Mouse (Mus musculus) heart, postnatal 0 days (tissue): ENCODE results near the gene Cyb561a3. TPM values are rescaled to one million over a fixed set of nuclear protein-coding genes. Genes with fewer than 3 reads are reported as not detected.
A peak's percentile ranks its signal among the peaks of the same experiment; 100 is the strongest.

Source experiments
- ATAC-seq: fragments of 200-750 bp; cut with Nextera tagmentation; 2 replicates; pipeline ENCODE4 v1.8.0; 2017; ENCODE audit warnings: low read depth, moderate number of reproducible peaks, moderate library complexity; ENCODE audit not compliant: insufficient read depth
- DNase-seq: peaks from one replicate; pipeline ENCODE4 v3.0.0-alpha.2; 2016; ENCODE audit warnings: low spot score
- H3K27ac ChIP-seq: fragments of 300-500 bp; sonication (generic); 2 replicates; pipeline ENCODE4 v1.5.1; 2014; ENCODE audit warnings: low read depth, mild to moderate bottlenecking
- H3K27me3 ChIP-seq: fragments of 300-500 bp; sonication (generic); 2 replicates; pipeline ENCODE4 v1.6.1; 2014; ENCODE audit warnings: low read length, mixed read lengths; ENCODE audit not compliant: control insufficient read depth, insufficient read depth
- H3K36me3 ChIP-seq: fragments of 300-500 bp; sonication (generic); replicated peaks from 2 replicates; pipeline ENCODE4 v1.6.1; 2014; ENCODE audit warnings: low read length, mixed read lengths; ENCODE audit not compliant: control insufficient read depth, insufficient read depth
- H3K4me1 ChIP-seq: fragments of 300-500 bp; sonication (generic); 2 replicates; pipeline ENCODE4 v1.6.1; 2014; ENCODE audit warnings: antibody characterized with exemption; ENCODE audit not compliant: control insufficient read depth, insufficient read depth
- H3K4me2 ChIP-seq: fragments of 300-500 bp; sonication (generic); 2 replicates; pipeline ENCODE4 v1.6.1; 2014; ENCODE audit warnings: low read depth, mild to moderate bottlenecking, low read length, moderate library complexity
- H3K4me3 ChIP-seq: fragments of 300-500 bp; sonication (generic); 2 replicates; pipeline ENCODE4 v1.5.1; 2014; ENCODE audit warnings: low read depth, low read length
- H3K9ac ChIP-seq: fragments of 300-500 bp; sonication (generic); replicated peaks from 2 replicates; pipeline ENCODE4 v1.6.1; 2014; ENCODE audit warnings: low read depth, low read length, mixed read lengths
- H3K9me3 ChIP-seq: fragments of 300-500 bp; sonication (generic); replicated peaks from 2 replicates; pipeline ENCODE4 v1.6.1; 2016; ENCODE audit warnings: low read length; ENCODE audit not compliant: control insufficient read depth
- CTCF ChIP-seq: IDR thresholded peaks from 2 replicates; pipeline ENCODE4 v1.5.1; 2016; ENCODE audit warnings: antibody characterized with exemption, control low read depth, low read depth
- EP300 ChIP-seq: IDR thresholded peaks from 2 replicates; pipeline ENCODE4 v1.6.1; 2016; ENCODE audit warnings: antibody characterized with exemption, low read depth
- WGBS: fragments of 180-500 bp; shearing (Covaris S2); extraction: QIAGEN DNeasy Blood & Tissue Kit; methylation state at CpG from one replicate; pipeline ENCODE4 v1.1.7; 2014; 5-methylcytosine and 5-hydroxymethylcytosine counted together
- polyA plus RNA-seq: library from polyadenylated mRNA; unstranded; fragments of >200 nt; fragmentation: Nextera tagmentation; extraction: Ambion mirVana; gene quantifications from 2 replicates; pipeline ENCODE4 v1.2.1, GENCODE M21; 2015
- total RNA-seq: library from RNA; depleted of rRNA; stranded (reverse); fragments of >200 nt; gene quantifications from 2 replicates; pipeline ENCODE4 v1.2.3, GENCODE M21; 2014; ENCODE audit warnings: low replicate concordance; rRNA removed

The Cyb561a3 gene
- total RNA-seq = 11.9 and 22.7 TPM in 2 replicates
- polyA plus RNA-seq = 13.7 and 15.5 TPM in 2 replicates

DNA sequence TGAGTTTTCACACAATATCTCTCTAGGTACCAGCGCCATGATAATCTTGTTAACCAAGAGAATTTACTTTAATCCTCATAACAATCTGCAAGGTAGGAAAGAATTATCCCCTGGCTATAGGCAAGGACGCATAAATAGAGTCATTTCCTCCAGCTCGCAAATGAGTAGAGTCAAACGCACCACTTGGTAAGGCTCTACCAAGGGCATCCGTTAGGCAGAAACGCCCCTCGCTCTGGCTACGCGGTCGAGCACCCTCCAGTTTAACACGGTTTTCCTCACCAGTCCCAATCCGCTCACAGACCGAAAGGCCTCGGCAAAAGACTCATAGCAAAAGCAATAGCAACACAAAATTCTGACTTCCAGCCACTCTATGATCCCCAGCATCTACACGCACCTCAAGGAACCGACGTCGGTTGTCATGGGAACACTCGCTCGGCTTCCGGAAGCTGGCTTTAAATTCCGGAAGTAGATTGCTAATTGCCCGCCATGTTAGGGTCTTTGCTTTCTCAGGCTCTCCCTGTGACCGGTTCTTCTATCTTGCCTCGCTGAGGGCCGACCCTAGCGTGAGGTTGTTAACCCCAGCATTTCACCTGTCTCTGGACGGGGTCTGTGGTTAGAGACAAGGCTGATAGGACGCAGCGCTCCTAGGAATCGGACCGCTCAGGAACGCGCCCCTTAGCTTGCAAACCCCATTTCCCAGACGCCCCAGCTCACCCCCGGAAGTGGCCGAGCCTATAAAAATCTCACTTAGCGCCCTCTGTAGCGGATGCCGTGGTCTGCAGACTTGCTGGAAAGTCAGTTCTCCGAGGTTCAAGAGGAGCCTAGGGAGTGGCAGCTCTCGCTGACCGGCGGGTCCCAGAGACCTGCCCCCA is at the start of gene Cyb561a3, which contains the start of gene Tmem138:
Gene Cyb561a3 (plus strand): TSS at position 483 of the 872 bp plus-strand sequence.
Gene Tmem138 (minus strand): TSS at position 673 of the 872 bp plus-strand sequence.
- peaks cover 30% of the 10 kb centered on the region for H3K36me3 ChIP-seq
- H3K27me3 ChIP-seq = no peaks in the 10 kb centered on the region
- H3K4me2 ChIP-seq = peak within 1 kb of the TSS; percentile 93
- peak within 1 kb of the TSS; percentile 70 for H3K9ac ChIP-seq
- H3K27ac ChIP-seq = peak within 1 kb of the TSS; percentile 86
- under 1% methylated on average over 44 of the region's 44 CpGs for WGBS
- TF ChIP-seq EP300 (0 out of 2 replicates have a peak, but pooled peaks have one; percentile 56), CTCF (peak; percentile 60)
- no peaks in the 10 kb centered on the region for H3K9me3 ChIP-seq
- peaks cover 21% of the 10 kb centered on the region; the same call in 1 of the 2 replicates for H3K4me1 ChIP-seq
- peak within 1 kb of the TSS; percentile 66 for H3K4me3 ChIP-seq
- peak; percentile 94 for ATAC-seq
- DNase-seq = peak; percentile 95

DNA sequence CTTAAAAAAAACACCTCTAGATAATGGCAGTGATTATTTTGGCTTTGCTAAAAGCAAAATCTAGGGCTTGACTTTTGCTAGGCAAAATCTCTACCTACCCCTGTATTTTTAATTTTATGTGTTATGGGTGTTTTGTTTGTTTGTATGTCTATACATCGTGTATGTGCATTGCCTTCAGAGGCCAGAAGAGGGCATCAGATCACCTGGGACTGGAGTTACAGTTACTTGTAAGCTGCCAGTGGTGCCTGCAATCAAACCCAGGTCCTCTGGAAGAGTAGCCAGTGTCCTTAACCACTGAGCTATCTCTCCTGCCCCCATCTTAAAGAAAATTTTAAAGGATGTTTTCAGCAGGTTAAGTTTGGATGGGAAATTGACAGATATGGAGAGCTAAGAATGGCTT is 46.9 kb upstream of the Cyb561a3 start:
- H3K4me1 ChIP-seq = peaks cover 11% of the 10 kb centered on the region; the same call in 1 of the 2 replicates
- H3K4me2 ChIP-seq = no peak overlapping the region
- H3K27me3 ChIP-seq = no peaks in the 10 kb centered on the region
- no peaks in the 10 kb centered on the region for H3K9me3 ChIP-seq
- ATAC-seq (no peak), DNase-seq (no peak)
- H3K4me3 ChIP-seq = no peak overlapping the region
- 93% methylated on average over 1 of the region's 1 CpGs for WGBS
- TF ChIP-seq CTCF (peak; percentile 13; the same call in 1 of the 2 replicates), EP300 (no peak)
- H3K36me3 ChIP-seq = peaks cover 50% of the 10 kb centered on the region
- no peak overlapping the region for H3K9ac ChIP-seq
- H3K27ac ChIP-seq = no peak overlapping the region

DNA sequence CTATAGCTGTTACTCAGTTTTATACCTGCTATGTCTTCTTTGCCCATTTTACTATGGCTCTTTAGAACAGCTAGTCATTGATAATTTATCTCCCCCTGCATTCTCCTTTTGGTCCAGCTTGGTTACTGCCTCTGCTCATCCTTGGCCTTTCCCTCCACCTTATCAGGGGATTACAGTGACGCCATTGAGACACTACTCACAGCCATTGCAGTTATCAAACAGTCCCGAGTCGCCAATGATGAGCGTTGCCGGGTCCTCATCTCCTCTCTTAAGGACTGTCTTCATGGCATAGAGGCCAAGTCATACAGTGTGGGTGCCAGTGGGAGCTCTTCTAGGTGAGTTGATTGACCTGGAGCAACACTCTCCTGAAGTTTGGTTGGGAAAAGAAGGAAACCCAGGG is 37.5 kb upstream of the Cyb561a3 start:
- H3K4me2 ChIP-seq = no peak overlapping the region
- no peaks in the 10 kb centered on the region for H3K27me3 ChIP-seq
- H3K9ac ChIP-seq = no peak overlapping the region
- no peaks in the 10 kb centered on the region for H3K9me3 ChIP-seq
- TF ChIP-seq EP300 (no peak), CTCF (no peak)
- peaks cover 89% of the 10 kb centered on the region for H3K36me3 ChIP-seq
- no peak for DNase-seq
- 82% methylated on average over 5 of the region's 5 CpGs for WGBS
- no peak for ATAC-seq
- H3K4me1 ChIP-seq = no peaks in the 10 kb centered on the region
- no peak overlapping the region for H3K4me3 ChIP-seq
- no peak overlapping the region for H3K27ac ChIP-seq

DNA sequence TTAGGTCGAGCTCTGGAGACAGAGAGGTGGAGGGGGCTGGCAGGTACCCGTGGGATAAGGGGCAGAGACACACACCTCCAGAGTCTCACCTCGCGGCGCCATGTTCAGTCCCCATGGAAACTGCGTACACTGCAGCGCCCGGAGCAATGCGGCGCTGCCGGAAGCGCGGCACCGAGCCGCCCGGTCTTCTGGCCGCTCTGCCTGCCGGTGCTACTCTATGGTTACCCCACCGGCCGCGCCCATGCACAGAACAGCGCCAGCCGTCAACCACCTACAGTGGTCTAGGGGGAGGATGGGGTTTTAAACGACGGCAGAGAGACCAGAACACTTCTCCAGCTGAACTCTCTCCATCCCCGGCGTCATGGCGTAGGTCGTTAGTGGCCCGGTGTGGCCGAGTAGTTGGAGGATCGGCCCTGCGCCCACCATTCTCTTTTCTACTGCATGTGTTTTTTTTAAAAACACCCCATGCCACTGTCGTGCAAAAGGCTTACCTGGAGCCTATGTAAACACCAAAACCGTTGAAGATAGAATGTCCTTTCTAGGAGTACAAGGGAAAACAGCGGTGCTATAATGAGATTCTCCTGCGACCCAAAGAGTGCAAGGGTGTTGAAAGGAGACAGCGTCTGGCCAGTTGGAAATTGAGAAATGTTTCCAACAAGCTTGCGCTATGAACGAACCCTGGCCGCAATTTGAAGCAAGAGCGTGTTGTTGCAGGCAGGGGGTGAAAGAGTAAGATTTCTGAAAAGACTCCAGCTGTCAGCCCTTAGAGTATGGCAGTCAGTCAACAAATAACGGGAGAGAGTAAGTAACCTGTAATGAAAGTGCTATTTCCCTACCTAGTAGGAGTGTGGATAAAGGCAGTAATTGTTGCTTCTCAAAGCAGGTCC is 21.1 kb upstream of the Cyb561a3 start, which contains the start of gene Tmem216:
Gene Tmem216 (minus strand): TSS at position 615 of the 887 bp plus-strand sequence.
- Histone ChIP-seq H3K36me3 (peaks cover 11% of the 10 kb centered on the region), H3K4me1 (0 out of 2 replicates have a peak, but pooled peaks cover 9% of the 10 kb centered on the region), H3K27me3 (no peaks in the 10 kb centered on the region), H3K4me2 (peak within 1 kb of the TSS; percentile 67), H3K9ac (peak within 1 kb of the TSS; percentile 60), H3K4me3 (peak within 1 kb of the TSS; percentile 61), H3K27ac (peak within 1 kb of the TSS; percentile 74), H3K9me3 (no peaks in the 10 kb centered on the region)
- DNase-seq (peak; percentile 69), ATAC-seq (peak; percentile 99)
- TF ChIP-seq CTCF = no peak
- no peak for TF ChIP-seq EP300
- WGBS = under 1% methylated on average over 43 of the region's 43 CpGs

DNA sequence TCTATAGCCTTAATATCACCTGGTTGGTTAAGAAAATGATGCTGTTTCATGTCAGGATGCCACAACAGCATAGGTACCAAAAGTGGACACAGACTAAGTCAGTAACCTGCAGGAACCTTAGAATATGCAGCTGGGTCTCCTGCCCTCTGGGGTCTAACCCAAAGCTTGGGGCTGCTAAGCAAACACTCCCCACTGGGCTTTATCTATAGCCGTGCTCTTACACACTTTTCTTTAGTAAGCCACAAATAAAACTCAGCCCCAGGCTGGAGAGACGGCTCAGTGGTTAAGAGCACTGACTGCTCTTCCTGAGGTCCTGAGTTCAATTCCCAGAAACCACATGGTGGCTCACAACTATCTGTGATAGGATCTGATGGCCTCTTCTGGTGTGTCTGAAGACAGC is 20.0 kb upstream of the Cyb561a3 start:
- TF ChIP-seq EP300 = no peak
- 64% methylated on average over 2 of the region's 2 CpGs for WGBS
- peaks cover under 1% of the 10 kb centered on the region; the same call in 1 of the 2 replicates for H3K36me3 ChIP-seq
- H3K9me3 ChIP-seq = no peaks in the 10 kb centered on the region
- no peak overlapping the region for H3K4me2 ChIP-seq
- no peak overlapping the region for H3K9ac ChIP-seq
- H3K27me3 ChIP-seq = no peaks in the 10 kb centered on the region
- no peak for DNase-seq
- H3K4me3 ChIP-seq = no peak overlapping the region
- peaks cover 17% of the 10 kb centered on the region; the same call in 1 of the 2 replicates for H3K4me1 ChIP-seq
- ATAC-seq = no peak
- no peak overlapping the region for H3K27ac ChIP-seq
